Mouse (Mus musculus): ENCODE data around the gene Epm2a. TPM values are rescaled to one million over a fixed set of nuclear protein-coding genes. Genes with fewer than 3 reads are reported as not detected.
A peak's percentile ranks its signal among the peaks of the same experiment; 100 is the strongest.
"Not testable (repeated sequence)": the region's sequence is repeated elsewhere in the genome, so short reads cannot be mapped to it uniquely, and the experiment has no call there.

Epm2a gene
- 10 to 100 TPM; 36.9 to 42.7 (median 41.1) TPM for total RNA-seq (2022)

GRCm38 (mm10) chr10:11343205-11344141 is at the start of gene Epm2a:
TSS of gene Epm2a (plus strand) at chr10:11343404.
- peak; percentile 72 for DNase-seq (ENCODE audit: low spot score)

- no peak for DNase-seq (ENCODE audit: low spot score)
Observed at GRCm38 (mm10) chr10:11298418-11298817, 44.8 kb upstream of the Epm2a start.

- no peak for DNase-seq (ENCODE audit: low spot score)
Observed at GRCm38 (mm10) chr10:11305365-11306053, 37.7 kb upstream of the Epm2a start.

GRCm38 (mm10) chr10:11306054-11306367 is 37.2 kb upstream of the Epm2a start:
- DNase-seq (ENCODE audit: low spot score), result no peak

GRCm38 (mm10) chr10:11309866-11310265 is 33.3 kb upstream of the Epm2a start:
- no peak for DNase-seq (ENCODE audit: low spot score)

- no peak for DNase-seq (ENCODE audit: low spot score)
Observed at GRCm38 (mm10) chr10:11310481-11310880, 32.7 kb upstream of the Epm2a start.

GRCm38 (mm10) chr10:11317856-11318454 is 25.2 kb upstream of the Epm2a start:
- not testable (repeated sequence) for DNase-seq (ENCODE audit: low spot score)

- no peak for DNase-seq (ENCODE audit: low spot score)
Observed at GRCm38 (mm10) chr10:11319446-11319970, 23.7 kb upstream of the Epm2a start.

GRCm38 (mm10) chr10:11322316-11322715 is 20.9 kb upstream of the Epm2a start:
- DNase-seq (ENCODE audit: low spot score), result no peak

GRCm38 (mm10) chr10:11323202-11323898 is 19.9 kb upstream of the Epm2a start:
- no peak for DNase-seq (ENCODE audit: low spot score)

- DNase-seq (ENCODE audit: low spot score), result no peak
Observed at GRCm38 (mm10) chr10:11326526-11326925, 16.7 kb upstream of the Epm2a start.

- no peak for DNase-seq (ENCODE audit: low spot score)
Observed at GRCm38 (mm10) chr10:11344536-11345468, 1.6 kb downstream of the Epm2a start.

- not testable (repeated sequence) for DNase-seq (ENCODE audit: low spot score)
Observed at GRCm38 (mm10) chr10:11350243-11350974, 7.2 kb downstream of the Epm2a start.

GRCm38 (mm10) chr10:11354609-11355008 is 11.4 kb downstream of the Epm2a start:
- DNase-seq (ENCODE audit: low spot score), result no peak

GRCm38 (mm10) chr10:11361985-11362692 is 18.9 kb downstream of the Epm2a start:
- DNase-seq (ENCODE audit: low spot score), result peak; percentile 53

- no peak for DNase-seq (ENCODE audit: low spot score)
Observed at GRCm38 (mm10) chr10:11362896-11363487, 19.8 kb downstream of the Epm2a start.

GRCm38 (mm10) chr10:11381302-11381701 is 38.1 kb downstream of the Epm2a start:
- DNase-seq (ENCODE audit: low spot score), result no peak

GRCm38 (mm10) chr10:11410926-11411325 is 67.7 kb downstream of the Epm2a start:
- no peak for DNase-seq (ENCODE audit: low spot score)

GRCm38 (mm10) chr10:11420071-11420470 is 76.9 kb downstream of the Epm2a start:
- no peak for DNase-seq (ENCODE audit: low spot score)

All from heart, adult 8-10 months (tissue).